Mouse (Mus musculus): ENCODE measurements around the gene Plxna2.

Gene Plxna2

GRCm38 (mm10) chr1:194623641-194624040 lies 5.6 kb downstream of the Plxna2 start:
- no peak for DNase-seq (ENCODE audit: low spot score)

DNA sequence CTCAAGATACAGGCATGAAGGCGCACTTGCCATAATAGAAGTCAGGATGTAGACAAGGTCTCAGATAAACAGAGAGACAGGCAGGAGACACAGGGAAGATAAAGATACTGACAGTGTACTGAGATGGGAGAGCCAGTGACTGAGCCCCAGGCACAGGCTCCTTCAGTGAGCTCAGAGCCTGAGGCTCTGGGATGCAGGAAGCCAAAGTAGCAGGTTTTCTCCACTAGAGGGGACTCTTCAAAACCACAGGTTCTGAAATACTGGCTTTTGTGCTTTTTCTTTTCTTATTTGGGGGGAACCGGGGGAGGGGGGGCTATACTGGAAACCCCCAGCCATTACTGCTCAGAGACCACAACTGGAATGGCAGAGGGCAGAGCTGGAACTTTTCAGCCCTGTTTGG lies 6.4 kb downstream of the Plxna2 start:
- DNase-seq (ENCODE audit: low spot score) = no peak

DNA sequence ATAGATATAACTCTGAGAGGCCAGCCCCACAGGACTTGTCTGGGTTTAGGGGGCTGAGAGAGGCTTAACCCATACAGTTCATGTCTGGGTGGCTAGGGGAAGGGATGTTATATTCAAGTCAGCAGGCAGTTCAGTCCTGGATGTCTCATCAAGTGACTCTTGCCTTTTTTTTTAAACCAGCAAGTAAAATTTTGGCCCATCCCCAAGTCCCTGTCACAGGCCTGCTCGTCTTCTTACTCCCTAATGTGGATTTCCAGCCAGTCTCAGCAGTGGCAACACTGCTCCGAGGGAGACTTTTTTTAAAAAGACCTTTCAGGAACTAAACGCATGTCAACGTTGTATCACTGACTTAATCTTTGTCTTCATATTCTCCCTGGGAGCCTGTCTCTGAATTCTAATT lies 7.0 kb downstream of the Plxna2 start:
- DNase-seq (ENCODE audit: low spot score) = no peak

- DNase-seq (ENCODE audit: low spot score) = no peak
Observed at GRCm38 (mm10) chr1:194626109-194626508, 8.1 kb downstream of the Plxna2 start.

DNA sequence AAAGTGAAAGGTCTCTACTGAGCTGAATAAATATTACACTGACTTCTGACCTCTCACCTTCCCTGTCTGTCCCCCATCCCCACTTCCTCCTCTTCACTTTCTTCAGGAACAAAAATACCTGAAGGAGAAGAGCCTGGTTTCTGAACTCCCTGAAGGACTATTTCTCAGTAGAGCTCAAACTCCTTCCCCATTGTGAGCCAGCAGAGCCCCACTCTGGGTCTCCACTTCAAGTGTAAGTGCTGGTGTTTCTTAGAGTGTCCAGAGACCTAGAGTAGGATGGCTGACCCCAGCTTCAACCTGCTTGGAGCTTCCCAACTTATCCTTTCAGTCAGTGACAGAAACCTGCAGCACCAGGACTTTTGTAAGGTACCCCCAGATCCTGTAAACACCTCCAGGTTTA lies 9.3 kb downstream of the Plxna2 start:
- DNase-seq (ENCODE audit: low spot score) = no peak

DNA sequence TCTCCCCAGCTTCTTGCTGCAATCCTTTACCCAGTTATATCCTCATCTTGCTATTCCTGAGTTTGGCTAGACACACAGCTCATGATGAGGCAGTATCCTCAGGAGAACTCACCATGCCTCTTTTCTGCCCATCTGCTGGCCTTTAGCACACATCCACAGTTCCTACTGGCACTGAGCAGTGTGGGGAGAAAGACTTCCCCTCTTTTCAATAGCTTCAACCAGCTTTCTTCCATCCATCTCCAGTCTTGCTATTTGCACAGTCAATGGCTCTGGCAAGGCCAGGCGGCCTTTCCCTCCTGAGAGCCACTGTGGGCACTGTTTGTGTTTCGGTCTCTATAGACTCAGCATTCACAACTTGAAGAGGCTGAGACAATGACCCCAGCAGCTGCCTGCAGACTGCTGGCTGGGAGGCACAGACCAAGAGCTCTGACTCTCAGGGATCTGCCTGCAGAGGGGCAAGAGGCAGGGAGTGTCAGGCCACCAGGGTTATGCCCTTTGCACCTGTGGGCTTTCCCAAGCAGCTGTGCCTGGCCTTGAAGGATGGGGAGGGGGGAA lies 11.2 kb downstream of the Plxna2 start:
- DNase-seq (ENCODE audit: low spot score) = no peak

DNA sequence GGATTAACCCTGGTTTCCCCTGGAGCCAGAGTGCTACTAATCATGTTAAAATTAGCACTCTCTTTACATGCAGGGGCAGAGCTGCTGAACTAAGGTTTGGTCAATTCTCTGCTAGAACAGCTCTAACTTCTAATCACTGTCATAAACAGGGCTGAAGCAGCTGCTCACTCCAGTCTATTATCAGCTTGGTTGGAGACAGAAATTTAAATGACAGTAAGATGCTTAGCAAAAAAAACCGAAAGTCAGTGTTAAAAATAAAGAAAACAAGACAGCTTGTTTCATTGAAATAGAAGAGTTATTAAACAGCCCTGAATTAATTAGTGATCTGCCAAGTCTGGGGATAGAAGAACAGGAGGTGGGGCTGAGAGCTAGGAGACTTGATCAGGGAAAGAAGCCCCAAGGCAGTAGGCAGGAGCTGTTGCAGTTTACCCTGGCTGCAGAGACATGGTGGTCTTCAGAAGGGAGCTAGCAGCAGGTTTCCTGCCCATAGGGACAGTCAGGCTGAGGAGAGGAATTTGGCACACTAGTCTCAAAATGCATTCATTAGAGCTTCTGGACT lies 12.6 kb downstream of the Plxna2 start:
- no peak for DNase-seq (ENCODE audit: low spot score)

- no peak for DNase-seq (ENCODE audit: low spot score)
Observed at GRCm38 (mm10) chr1:194631574-194631973, 13.6 kb downstream of the Plxna2 start.

DNA sequence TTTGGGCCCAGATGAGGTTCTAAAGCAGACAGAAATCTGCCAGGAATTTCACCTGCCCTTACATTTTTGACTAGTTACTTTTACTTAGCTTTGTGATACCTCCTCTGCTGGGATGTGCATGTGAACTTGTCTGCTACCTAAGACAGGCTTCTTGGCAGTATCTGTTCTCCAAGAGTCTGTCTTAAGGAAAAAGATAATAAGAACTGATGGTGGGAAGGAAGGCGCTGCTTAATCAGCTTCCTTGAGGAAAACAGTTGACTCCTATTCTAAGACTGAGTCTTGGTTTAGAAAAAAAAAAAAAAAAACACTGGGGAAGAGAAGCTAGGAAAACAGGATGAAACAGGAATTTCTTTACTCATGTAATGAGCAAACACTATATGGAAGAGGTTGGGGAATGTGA lies 14.0 kb downstream of the Plxna2 start:
- no peak for DNase-seq (ENCODE audit: low spot score)

- no peak for DNase-seq (ENCODE audit: low spot score)
Observed at GRCm38 (mm10) chr1:194635411-194635810, 17.4 kb downstream of the Plxna2 start.

DNA sequence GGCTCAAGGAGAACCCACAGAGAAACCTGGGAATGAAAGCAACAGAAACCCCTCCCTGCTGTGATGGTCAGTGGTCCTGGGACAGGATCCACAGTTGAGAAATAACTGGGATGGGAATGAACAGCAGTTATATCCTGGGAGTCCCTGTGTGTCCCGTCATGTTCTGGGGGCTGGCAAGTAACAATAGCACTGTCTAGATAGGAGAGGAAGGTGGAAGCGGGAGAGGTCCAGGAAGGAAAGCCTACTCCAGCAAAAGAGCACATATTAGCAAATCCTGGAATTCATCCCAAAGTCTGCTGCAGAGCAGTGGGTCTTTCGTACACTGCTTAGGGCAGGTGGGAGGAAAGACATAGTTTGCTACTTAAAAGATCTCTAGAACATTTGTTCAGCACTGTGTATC lies 17.9 kb downstream of the Plxna2 start:
- DNase-seq (ENCODE audit: low spot score) = no peak

- DNase-seq (ENCODE audit: low spot score) = no peak
Observed at GRCm38 (mm10) chr1:194637391-194638304, 19.6 kb downstream of the Plxna2 start.

DNA sequence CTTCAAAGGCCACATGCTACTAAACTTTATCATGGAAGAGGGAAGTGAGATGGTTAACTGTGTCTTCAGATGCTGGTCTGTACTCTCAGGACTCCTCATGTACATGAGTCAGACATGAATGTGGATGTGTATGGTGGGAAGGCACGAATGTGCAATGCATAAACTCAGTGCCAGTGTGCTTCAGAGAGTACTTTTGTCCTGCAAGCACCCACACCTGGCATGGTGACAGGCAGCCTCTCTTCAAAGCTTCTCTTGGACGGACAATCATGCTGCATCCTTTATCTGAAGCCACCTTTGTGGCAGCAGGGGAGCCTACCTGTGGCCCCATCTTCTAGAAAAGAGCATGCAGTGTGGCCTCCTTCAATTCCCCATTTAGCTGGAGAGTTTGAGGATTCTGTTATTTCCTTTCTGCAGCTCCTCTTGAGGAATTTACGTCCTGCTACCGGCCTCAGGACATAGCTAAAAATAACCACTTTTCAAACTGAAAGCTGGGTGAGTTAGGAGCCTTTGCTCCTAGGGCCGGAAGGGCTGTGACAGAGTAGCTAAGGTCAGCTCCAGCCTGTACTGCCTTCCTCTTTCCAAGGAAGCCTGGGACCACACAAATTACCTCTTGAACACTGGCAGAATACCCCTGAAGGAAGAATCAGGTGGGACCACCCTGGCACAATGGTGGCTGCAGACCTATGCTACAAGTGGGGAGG lies 23.7 kb downstream of the Plxna2 start:
- DNase-seq (ENCODE audit: low spot score) = no peak

- no peak for DNase-seq (ENCODE audit: low spot score)
Observed at GRCm38 (mm10) chr1:194642302-194642787, 24.3 kb downstream of the Plxna2 start.

GRCm38 (mm10) chr1:194643930-194644329 lies 25.9 kb downstream of the Plxna2 start:
- no peak for DNase-seq (ENCODE audit: low spot score)

DNA sequence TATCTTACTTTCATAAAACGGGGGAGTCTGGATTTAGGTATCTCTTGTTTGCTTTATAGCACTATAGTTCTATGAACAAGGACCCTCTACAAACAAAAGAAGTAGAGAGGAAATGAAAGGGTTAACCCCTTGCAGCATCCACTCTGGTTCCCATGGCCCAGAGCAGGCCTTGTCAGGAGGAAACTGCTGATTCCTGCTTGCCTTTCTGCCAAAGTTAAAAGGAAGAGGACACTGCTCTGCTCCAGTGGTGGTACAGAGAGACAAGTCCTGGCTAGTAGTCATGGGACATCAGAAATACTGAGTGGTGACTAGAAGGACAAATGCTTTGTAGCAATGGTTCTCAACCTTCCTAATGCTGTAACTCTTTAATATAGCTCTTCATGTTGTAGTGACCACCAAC lies 27.9 kb downstream of the Plxna2 start:
- DNase-seq (ENCODE audit: low spot score) = no peak

DNA sequence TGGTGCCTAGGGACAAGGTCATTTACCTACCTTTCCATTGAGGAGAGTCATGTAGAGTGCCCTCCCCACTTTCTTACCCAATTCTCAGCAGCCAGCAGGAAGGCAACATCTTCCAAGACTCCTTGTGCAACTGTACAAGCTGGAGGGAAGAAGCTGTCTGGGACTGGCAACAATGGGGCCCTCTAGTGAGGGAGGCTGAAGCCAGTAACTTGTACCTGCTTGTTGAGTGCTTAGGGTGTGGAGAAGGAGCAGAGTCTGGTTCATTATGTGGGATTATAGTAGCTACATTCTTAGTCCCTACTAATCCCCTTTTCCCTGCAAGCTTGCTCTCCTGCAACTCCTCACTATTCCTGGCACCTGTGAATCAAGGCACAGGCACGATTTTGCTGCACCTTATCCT lies 32.1 kb downstream of the Plxna2 start:
- no peak for DNase-seq (ENCODE audit: low spot score)

- DNase-seq (ENCODE audit: low spot score) = no peak
Observed at GRCm38 (mm10) chr1:194650566-194650965, 32.5 kb downstream of the Plxna2 start.

DNA sequence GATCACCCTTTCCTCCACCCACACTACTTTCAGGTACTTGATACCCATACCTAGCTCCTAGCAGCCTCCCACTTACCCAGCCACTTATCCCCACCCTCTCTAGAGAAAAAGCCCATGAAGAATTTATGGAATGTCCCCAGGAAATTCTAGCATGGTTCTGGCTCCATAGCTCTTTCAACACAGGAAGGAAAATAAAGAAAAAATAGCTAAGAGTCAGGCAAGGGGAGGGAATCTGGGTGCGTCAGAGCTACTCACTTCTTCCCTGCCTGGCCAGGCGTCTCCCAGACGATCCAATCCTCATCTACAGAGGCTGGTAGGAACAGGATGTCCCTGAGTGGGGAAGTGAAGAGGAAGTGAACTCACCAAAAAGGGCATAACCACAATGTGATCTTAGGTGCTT lies 34.0 kb downstream of the Plxna2 start:
- DNase-seq (ENCODE audit: low spot score) = no peak

DNA sequence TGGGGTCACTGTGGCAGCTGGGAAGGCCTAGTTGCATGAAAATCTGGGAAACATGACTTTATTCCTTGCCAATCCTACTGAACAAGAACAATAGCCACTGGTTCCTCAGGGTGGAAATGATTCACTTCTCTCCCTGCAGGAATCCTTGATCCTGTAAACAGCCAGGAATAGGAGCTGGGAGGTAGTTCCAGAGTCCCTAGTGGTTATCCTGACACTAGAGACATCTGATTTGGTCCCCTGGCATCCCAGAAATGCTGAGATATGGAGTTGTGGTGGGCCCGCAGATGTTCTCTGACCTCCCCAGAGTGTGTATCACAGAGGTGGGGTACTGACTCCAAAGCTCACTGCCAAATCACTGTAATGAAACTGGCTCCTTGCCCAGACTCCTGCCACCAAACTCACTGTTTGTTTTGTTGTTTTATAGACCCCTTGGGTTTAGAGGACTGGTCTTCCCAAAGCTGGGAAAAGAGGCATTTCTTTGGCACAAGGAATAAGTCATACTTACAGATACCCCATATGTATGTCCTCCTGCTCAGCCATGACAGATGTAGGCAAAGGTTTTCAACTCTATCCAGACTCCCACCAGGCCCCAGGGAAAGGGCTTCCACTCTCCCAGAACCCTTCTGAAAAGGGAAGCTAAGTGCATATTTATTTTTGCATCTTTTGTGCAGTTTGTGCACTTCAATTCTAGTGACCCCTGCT lies 40.6 kb downstream of the Plxna2 start:
- DNase-seq (ENCODE audit: low spot score) = no peak

- no peak for DNase-seq (ENCODE audit: low spot score)
Observed at GRCm38 (mm10) chr1:194660426-194661119, 42.6 kb downstream of the Plxna2 start.

Data from testis, postnatal 10 days (tissue).